Mouse (Mus musculus) heart, adult 2 months (tissue): ENCODE data around the gene Nat8l.

Source experiments
- CTCF ChIP-seq: fragments of 200-600 bp; IDR thresholded peaks from 2 replicates; pipeline ENCODE4 v1.8.1; 2022; ENCODE audit warnings: antibody characterized with exemption, mild to moderate bottlenecking, moderate library complexity
- EP300 ChIP-seq: fragments of 200-500 bp; IDR thresholded peaks from 2 replicates; pipeline ENCODE4 v1.6.1; 2011; ENCODE audit warnings: low read depth, low read length, control low read depth; ENCODE audit not compliant: insufficient read depth
- POLR2A ChIP-seq: fragments of 200-500 bp; IDR thresholded peaks from 2 replicates; pipeline ENCODE4 v1.6.1; 2011; ENCODE audit warnings: mild to moderate bottlenecking, low read depth, low read length, control low read depth; ENCODE audit not compliant: insufficient read depth

DNA sequence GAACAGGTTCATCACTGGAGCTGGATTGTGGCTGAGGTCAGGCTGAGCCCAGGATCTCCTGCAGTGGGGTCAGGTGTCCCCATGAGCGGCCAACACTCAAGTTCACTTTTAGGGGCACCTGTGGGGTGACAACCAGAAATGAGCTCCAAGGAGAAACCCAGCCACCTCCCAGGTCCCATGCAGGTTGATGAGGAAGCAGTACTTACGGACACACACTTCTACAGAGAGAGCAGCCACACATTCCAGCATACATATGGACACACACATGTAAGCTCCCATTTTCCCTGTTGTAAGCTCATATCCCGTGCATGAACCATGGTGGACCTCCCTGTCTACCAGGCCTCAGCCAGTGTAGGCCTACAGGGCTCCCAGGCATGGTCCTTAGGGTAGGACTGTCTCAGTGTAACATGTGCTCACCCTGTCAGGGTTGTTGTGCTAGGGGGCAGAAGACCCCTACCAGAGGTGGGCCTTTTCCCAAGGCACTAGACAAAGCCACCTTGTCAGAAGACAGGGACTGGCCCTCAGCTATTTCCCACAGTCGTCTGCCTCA, 11.7 kb downstream of the Nat8l start:
- TF ChIP-seq CTCF (no peak), POLR2A (no peak), EP300 (no peak)
